Mouse (Mus musculus): ENCODE results near the gene Necab2. TPM values are rescaled to one million over a fixed set of nuclear protein-coding genes. Genes with fewer than 3 reads are reported as not detected.

Necab2 gene
- polyA plus RNA-seq, 1 experiment from 2014 or later = 16.3 TPM

- Histone ChIP-seq H3K27ac (replicated peaks) (no peak overlapping the region), H3K4me3 (no peak overlapping the region), H3K4me1 (peaks cover 39% of the 10 kb centered on the region), H3K36me3 (peaks cover 17% of the 10 kb centered on the region), H3K27me3 (ENCODE audit: low read depth, poor library complexity, severe bottlenecking) (peaks cover 45% of the 10 kb centered on the region), H3K9me3 (replicated peaks) (no peaks in the 10 kb centered on the region)
- DNase-seq (ENCODE audit: low spot score) = no peak
- 90% methylated on average over 8 of the region's 8 CpGs for WGBS
Observed at GRCm38 (mm10) chr8:119468091-119468490, 21.6 kb downstream of the Necab2 start.

- Histone ChIP-seq H3K4me3 (no peak overlapping the region), H3K36me3 (no peaks in the 10 kb centered on the region), H3K4me1 (peaks cover 14% of the 10 kb centered on the region), H3K27me3 (ENCODE audit: low read depth, poor library complexity, severe bottlenecking) (no peaks in the 10 kb centered on the region), H3K27ac (replicated peaks) (0 out of 2 replicates have a peak overlapping the region, but pooled peaks have one; percentile 23), H3K9me3 (replicated peaks) (no peaks in the 10 kb centered on the region)
- DNase-seq (ENCODE audit: low spot score) = no peak
- WGBS = 37% methylated on average over 5 of the region's 5 CpGs
Observed at GRCm38 (mm10) chr8:119478684-119479083, 32.2 kb downstream of the Necab2 start.

- no peak for DNase-seq (ENCODE audit: low spot score)
- no peak overlapping the region for H3K27ac ChIP-seq (replicated peaks)
- H3K9me3 ChIP-seq (replicated peaks) = no peaks in the 10 kb centered on the region
- no peaks in the 10 kb centered on the region for H3K36me3 ChIP-seq
- 86% methylated on average over 11 of the region's 11 CpGs for WGBS
- 0 out of 2 replicates have a peak, but pooled peaks cover under 1% of the 10 kb centered on the region for H3K27me3 ChIP-seq (ENCODE audit: low read depth, poor library complexity, severe bottlenecking)
- no peak overlapping the region for H3K4me3 ChIP-seq
- H3K4me1 ChIP-seq = no peaks in the 10 kb centered on the region
Observed at GRCm38 (mm10) chr8:119484145-119484896, 37.8 kb downstream of the Necab2 start.

- Histone ChIP-seq H3K4me1 (peaks cover 18% of the 10 kb centered on the region), H3K27ac (replicated peaks) (no peak overlapping the region), H3K4me3 (no peak overlapping the region), H3K9me3 (replicated peaks) (no peaks in the 10 kb centered on the region), H3K27me3 (ENCODE audit: low read depth, poor library complexity, severe bottlenecking) (peaks cover 23% of the 10 kb centered on the region; the same call in 1 of the 2 replicates), H3K36me3 (no peaks in the 10 kb centered on the region)
- 80% methylated on average over 7 of the region's 7 CpGs for WGBS
- DNase-seq (ENCODE audit: low spot score) = no peak
Observed at GRCm38 (mm10) chr8:119487093-119487492, 40.6 kb downstream of the Necab2 start.

- WGBS = 29% methylated on average over 6 of the region's 6 CpGs
- Histone ChIP-seq H3K27ac (replicated peaks) (no peak overlapping the region), H3K4me3 (no peak overlapping the region), H3K27me3 (ENCODE audit: low read depth, poor library complexity, severe bottlenecking) (peaks cover 24% of the 10 kb centered on the region; the same call in 1 of the 2 replicates), H3K36me3 (no peaks in the 10 kb centered on the region), H3K9me3 (replicated peaks) (no peaks in the 10 kb centered on the region), H3K4me1 (peaks cover 36% of the 10 kb centered on the region)
- DNase-seq (ENCODE audit: low spot score) = peak; percentile 36
Observed at GRCm38 (mm10) chr8:119496848-119497247, 50.3 kb downstream of the Necab2 start.

GRCm38 (mm10) chr8:119499836-119500235, 53.3 kb downstream of the Necab2 start:
- peaks cover 20% of the 10 kb centered on the region; the same call in 1 of the 2 replicates for H3K27me3 ChIP-seq (ENCODE audit: low read depth, poor library complexity, severe bottlenecking)
- H3K4me3 ChIP-seq = no peak overlapping the region
- WGBS = 87% methylated on average over 2 of the region's 2 CpGs
- H3K36me3 ChIP-seq = no peaks in the 10 kb centered on the region; the same call in 1 of the 2 replicates
- H3K9me3 ChIP-seq (replicated peaks) = no peaks in the 10 kb centered on the region
- H3K4me1 ChIP-seq = peaks cover 56% of the 10 kb centered on the region
- no peak overlapping the region; the same call in 1 of the 2 replicates for H3K27ac ChIP-seq (replicated peaks)
- no peak for DNase-seq (ENCODE audit: low spot score)

- H3K36me3 ChIP-seq = peaks cover 10% of the 10 kb centered on the region
- peak within 1 kb of the TSS; percentile 65 for H3K27ac ChIP-seq (replicated peaks)
- DNase-seq (ENCODE audit: low spot score) = no peak
- WGBS = 47% methylated on average over 5 of the region's 5 CpGs
- H3K27me3 ChIP-seq (ENCODE audit: low read depth, poor library complexity, severe bottlenecking) = peaks cover 14% of the 10 kb centered on the region; the same call in 1 of the 2 replicates
- H3K9me3 ChIP-seq (replicated peaks) = no peaks in the 10 kb centered on the region
- H3K4me3 ChIP-seq = no peak within 1 kb of the TSS
- H3K4me1 ChIP-seq = peaks cover 73% of the 10 kb centered on the region
Observed at GRCm38 (mm10) chr8:119501598-119501997, 55.1 kb downstream of the Necab2 start, which contains the start of gene Slc38a8. Gene Slc38a8 (minus strand): TSS chr8:119501698.

GRCm38 (mm10) chr8:119502111-119502510, 55.6 kb downstream of the Necab2 start:
- Histone ChIP-seq H3K27me3 (ENCODE audit: low read depth, poor library complexity, severe bottlenecking) (peaks cover 14% of the 10 kb centered on the region; the same call in 1 of the 2 replicates), H3K9me3 (replicated peaks) (no peaks in the 10 kb centered on the region), H3K36me3 (peaks cover 15% of the 10 kb centered on the region), H3K4me1 (peaks cover 73% of the 10 kb centered on the region), H3K4me3 (no peak overlapping the region), H3K27ac (replicated peaks) (peak overlapping the region; percentile 65)
- WGBS = 61% methylated on average over 4 of the region's 4 CpGs
- no peak for DNase-seq (ENCODE audit: low spot score)

GRCm38 (mm10) chr8:119503191-119503767, 56.8 kb downstream of the Necab2 start:
- Histone ChIP-seq H3K36me3 (peaks cover 27% of the 10 kb centered on the region), H3K27ac (replicated peaks) (peak overlapping the region; percentile 65), H3K4me1 (peaks cover 65% of the 10 kb centered on the region), H3K27me3 (ENCODE audit: low read depth, poor library complexity, severe bottlenecking) (peaks cover 14% of the 10 kb centered on the region; the same call in 1 of the 2 replicates), H3K4me3 (no peak overlapping the region), H3K9me3 (replicated peaks) (no peaks in the 10 kb centered on the region)
- no peak for DNase-seq (ENCODE audit: low spot score)
- 36% methylated on average over 10 of the region's 10 CpGs for WGBS

GRCm38 (mm10) chr8:119505488-119505887, 59.0 kb downstream of the Necab2 start:
- Histone ChIP-seq H3K27ac (replicated peaks) (0 out of 2 replicates have a peak overlapping the region, but pooled peaks have one; percentile 56), H3K4me3 (no peak overlapping the region), H3K4me1 (peaks cover 60% of the 10 kb centered on the region), H3K9me3 (replicated peaks) (no peaks in the 10 kb centered on the region), H3K36me3 (peaks cover 49% of the 10 kb centered on the region), H3K27me3 (ENCODE audit: low read depth, poor library complexity, severe bottlenecking) (peaks cover 14% of the 10 kb centered on the region; the same call in 1 of the 2 replicates)
- peak; percentile 30 for DNase-seq (ENCODE audit: low spot score)
- 24% methylated on average over 9 of the region's 9 CpGs for WGBS

- peaks cover 55% of the 10 kb centered on the region for H3K36me3 ChIP-seq
- 81% methylated on average over 8 of the region's 8 CpGs for WGBS
Observed at GRCm38 (mm10) chr8:119506106-119506505, 59.6 kb downstream of the Necab2 start.

GRCm38 (mm10) chr8:119510471-119510870, 64.0 kb downstream of the Necab2 start:
- peaks cover 99% of the 10 kb centered on the region for H3K36me3 ChIP-seq

More at GRCm38 (mm10) chr8:119506106-119506505, 59.6 kb downstream of the Necab2 start:
- no peak for DNase-seq (ENCODE audit: low spot score)
- H3K4me1 ChIP-seq = peaks cover 54% of the 10 kb centered on the region
- peaks cover 9% of the 10 kb centered on the region; the same call in 1 of the 2 replicates for H3K27me3 ChIP-seq (ENCODE audit: low read depth, poor library complexity, severe bottlenecking)
- H3K4me3 ChIP-seq = no peak overlapping the region
- no peaks in the 10 kb centered on the region for H3K9me3 ChIP-seq (replicated peaks)
- 0 out of 2 replicates have a peak overlapping the region, but pooled peaks have one; percentile 56 for H3K27ac ChIP-seq (replicated peaks)

More at GRCm38 (mm10) chr8:119510471-119510870, 64.0 kb downstream of the Necab2 start:
- no peaks in the 10 kb centered on the region for H3K27me3 ChIP-seq (ENCODE audit: low read depth, poor library complexity, severe bottlenecking)
- 94% methylated on average over 9 of the region's 9 CpGs for WGBS
- H3K27ac ChIP-seq (replicated peaks) = no peak overlapping the region
- H3K4me3 ChIP-seq = no peak overlapping the region
- peaks cover 15% of the 10 kb centered on the region for H3K4me1 ChIP-seq
- no peak for DNase-seq (ENCODE audit: low spot score)
- H3K9me3 ChIP-seq (replicated peaks) = no peaks in the 10 kb centered on the region
